Mouse (Mus musculus) testis, postnatal 14 days (tissue): ENCODE data around the gene Hsd11b2.

ENCODE experiments used
- DNase-seq: peaks from one replicate; pipeline ENCODE4 v3.0.0; 2021; ENCODE audit warnings: low spot score

The Hsd11b2 gene

DNA sequence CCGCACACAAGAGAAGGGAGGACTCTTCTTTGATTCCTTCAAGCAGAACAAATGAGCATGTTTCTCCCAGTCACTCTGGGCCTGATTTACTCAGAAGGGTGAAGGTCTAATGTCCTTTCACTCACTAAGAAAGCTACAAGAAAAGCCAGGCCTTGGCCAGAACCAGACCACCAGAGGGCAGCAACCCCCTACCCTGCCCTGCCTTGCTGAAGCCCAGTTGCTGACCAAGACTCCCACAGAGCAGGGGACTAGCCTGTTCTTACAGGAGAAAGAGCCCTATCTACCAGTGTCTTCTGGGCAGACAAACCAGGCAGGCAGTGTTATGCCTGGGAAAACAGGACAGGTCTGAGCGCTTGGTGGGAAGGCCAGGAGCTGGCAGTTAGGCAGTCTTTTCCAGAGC, 34.2 kb upstream of the Hsd11b2 start:
- DNase-seq = no peak

DNA sequence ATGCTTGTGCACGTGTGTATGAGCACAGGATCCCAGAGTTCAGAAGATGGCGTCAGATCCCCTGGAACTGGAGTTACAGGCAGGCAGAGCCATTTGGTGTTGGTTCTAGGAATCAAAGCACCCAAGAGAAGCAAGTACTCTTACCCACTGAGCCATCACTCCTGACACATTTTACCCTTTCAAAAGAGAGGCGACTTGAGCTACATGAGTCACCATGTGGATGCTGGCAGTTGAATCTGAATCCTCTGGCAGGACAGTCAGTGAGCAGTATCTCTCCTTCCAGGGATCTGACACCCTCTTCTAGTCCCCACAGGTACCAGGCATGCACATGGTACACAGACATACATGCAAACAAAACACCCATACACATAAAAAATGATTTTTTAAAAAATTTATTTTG, 30.5 kb upstream of the Hsd11b2 start:
- no peak for DNase-seq

DNA sequence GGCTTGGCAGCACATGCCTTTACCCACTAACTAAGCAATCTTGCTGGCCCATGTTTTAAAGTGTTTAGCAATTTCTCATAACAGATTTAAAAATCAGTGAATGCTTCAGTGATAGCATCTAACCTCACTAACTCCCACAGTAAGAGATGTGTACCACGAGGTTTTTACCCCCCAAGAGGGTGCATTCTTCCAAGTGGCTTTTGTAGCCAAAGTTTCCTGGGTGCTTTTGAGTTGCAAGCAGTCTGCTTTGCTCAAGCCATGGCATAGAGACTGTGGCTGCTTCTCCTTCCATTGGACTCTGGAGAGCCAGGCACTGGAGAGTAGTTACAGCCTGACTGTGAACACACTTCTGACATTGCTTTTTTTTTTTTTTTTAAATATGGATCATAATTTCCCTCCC, 29.3 kb upstream of the Hsd11b2 start:
- DNase-seq = no peak

DNA sequence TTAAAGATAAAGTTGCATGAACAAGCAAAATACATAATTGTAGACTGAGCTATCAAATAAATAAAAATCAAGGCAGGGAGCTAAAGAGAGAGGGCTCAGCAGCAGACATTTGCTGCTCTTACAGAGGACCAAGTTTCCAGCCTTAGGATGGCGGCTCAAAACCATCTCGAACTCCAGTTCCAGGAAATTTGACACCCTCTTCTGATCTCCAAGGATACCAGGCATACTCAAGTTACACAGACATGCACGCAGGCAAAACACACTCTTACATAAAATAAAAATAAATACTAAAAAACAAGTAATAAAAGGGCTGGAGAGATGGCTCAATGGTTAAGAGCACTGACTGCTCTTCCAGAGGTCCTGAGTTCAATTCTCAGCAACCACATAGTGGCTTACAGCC, 25.1 kb upstream of the Hsd11b2 start:
- DNase-seq = no peak

DNA sequence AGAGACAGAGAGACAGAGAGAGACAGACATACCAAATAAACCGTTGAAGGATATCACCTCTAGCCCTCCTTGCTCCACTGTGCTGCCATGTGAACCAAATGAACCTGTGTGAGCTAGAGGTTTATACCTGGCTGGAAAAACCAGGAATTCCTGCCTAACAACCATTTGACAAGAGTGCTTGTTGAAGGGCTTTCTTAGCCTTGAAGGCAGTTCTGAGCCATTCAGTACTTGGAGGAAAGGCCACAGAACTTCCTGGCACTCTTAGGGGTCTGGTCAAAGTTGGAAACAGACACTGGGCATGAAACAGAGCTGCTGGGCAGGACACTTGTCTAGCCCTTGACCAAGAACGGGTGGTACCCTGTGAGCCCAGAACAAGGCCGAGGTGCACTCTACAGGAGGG, 24.0 kb upstream of the Hsd11b2 start:
- no peak for DNase-seq

DNA sequence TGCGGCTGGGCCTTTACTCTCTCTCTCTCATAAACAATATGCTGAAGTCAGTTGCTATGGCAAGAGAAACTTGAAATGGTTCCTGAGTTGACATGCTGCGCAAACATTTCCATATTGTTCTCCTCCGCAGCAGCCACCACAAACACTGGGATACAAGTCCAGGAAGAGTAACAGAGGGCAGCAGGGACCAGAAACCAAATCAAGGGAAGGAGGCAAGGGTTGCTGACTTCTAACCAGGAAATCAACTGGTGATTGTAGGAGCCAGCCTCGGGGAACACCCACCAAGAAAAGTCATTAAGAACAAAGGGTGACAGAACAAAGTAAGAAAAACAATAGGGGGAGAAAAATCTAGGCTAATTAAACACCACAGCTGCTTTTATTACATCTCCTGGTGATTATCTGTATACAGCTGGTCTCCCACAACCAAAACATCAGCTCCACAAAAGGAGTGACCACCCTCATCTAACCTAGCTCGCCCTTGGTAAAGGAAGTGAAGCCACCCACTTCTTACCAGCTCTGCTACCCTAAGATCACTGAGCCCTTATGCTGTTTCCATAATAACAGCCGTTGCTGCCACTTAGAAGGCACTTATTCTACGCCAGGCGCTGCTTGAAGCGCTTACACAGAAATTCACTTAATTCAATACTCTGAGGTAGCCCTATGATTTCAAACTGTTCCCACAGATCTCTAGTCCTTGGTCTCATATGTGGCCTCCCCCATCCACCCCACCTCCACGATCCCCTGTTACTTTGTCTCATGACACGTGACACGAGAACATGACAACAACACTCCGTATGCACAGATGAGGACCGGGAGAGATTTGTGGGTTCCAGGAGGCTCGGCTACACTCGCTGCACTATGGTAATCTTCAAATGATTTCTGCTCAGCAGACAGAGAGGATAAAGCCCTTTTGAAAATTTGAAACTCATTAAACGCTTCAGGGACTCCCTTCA, 22.9 kb upstream of the Hsd11b2 start:
- no peak for DNase-seq

DNA sequence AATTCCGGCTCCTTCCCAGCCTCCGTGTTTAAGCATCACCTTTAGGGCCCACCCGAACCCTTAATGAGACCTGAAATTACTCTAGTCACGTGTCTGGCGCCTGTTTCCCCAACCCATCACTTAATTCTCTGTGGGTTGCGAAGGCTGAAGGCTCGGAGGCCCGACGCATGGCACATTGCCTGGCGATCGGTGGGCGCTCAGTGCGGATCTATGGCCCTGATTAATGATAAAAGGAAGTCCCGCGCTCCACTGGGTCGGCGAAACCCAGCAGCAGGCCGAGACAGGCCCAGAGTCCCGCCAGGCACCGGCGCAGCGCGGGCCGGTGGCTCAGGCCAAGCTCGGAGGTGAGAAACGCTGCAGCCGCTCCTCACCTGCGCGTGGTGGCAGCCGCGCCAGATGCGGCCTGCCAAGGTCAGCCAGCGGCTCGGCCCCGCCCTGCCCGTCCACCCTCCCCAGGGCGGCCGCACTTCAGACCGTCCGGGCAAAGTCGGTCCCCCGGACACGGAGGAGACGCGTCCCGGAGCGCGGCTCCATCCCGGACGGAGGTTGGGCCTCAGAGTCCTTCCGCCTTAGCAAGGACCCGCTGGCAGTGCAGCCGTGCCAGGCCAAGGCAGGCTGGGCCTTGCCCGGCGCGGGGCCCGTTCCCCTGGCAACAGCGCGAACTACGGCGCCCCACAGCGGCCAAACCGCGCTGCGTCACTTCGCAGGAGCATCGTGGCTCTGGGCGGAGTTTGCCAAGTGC, 21.9 kb upstream of the Hsd11b2 start, which contains the start of gene Zdhhc1:
Gene Zdhhc1, minus strand, starts transcription at position 464 of the 742 bp plus-strand sequence.
- DNase-seq = peak; percentile 92

DNA sequence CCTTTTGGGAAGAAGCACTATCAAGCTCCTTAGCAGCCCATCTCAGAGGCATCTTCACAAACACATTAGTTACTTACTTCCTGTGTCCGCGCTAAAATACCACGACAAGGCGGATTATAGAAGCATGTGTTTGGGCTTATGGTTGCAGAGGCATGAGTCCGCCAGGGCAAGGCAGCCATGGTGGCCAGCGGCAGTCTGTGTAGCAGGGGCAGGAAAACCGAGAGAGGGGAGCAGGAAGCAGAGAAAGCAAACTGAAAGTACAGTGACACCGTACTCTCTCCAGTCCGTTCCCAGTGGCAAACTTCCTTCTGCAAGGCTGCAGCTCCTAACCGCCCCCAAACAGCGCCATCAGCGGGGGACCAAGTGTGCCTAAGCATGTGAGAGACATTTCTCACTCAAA, 18.8 kb upstream of the Hsd11b2 start:
- DNase-seq = no peak

DNA sequence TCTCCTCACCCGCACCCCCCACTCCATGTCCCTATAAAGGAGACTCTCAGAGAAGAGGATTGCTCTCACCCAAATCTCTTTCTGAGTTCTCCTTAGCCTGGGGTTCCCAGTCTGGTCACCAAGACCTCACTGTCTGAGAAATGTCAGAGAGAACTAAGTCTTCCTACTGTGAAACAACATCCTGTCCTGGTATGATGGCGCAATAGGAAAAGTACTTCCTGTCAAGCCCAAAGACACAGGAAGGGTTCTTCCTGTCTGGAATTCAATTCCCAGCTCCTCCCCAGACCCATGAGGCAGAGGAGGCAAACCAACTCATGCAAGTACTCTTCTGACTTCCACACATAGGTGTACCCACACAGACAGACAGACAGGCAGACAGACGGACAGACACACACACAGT, 13.9 kb upstream of the Hsd11b2 start:
- no peak for DNase-seq

DNA sequence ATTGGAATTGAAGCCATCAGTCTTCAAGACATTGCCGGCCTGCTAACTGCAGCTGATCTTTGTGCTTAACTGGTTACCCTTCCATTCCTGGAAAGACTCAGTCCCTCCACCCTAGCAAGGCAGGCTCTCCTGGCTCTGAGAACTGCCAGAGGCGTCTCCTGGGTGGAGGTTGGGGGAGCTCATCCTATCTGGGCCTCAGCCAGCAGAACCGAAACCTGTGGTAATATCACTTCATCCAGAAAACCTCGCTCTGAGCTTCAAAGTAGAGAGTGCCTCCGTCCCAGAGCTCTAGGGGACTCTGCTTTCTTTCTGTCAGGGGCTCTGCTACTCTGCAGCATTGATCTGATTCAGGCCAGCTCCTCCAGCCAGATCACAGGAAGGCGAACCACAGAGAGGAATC, 11.6 kb upstream of the Hsd11b2 start:
- no peak for DNase-seq

DNA sequence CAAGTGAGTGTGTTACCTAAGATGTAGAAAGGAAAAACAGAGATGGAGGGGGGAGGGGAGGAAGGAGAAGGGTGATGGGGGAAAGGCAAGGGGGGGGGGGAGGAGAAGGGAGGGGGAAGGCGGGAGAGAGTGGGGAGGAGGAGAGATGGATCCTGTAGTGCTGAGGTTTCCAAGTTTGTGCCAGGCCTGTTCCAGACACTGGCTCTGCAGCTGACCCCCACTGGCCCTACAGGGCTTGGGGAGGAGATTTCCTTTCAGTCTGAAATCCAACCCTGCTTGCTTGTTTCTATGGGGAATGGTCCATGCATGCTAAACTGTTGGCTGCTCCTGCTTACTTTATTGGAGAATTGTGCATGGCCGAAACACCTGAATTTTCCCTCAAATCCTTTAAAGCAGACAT, 9.8 kb upstream of the Hsd11b2 start:
- no peak for DNase-seq

DNA sequence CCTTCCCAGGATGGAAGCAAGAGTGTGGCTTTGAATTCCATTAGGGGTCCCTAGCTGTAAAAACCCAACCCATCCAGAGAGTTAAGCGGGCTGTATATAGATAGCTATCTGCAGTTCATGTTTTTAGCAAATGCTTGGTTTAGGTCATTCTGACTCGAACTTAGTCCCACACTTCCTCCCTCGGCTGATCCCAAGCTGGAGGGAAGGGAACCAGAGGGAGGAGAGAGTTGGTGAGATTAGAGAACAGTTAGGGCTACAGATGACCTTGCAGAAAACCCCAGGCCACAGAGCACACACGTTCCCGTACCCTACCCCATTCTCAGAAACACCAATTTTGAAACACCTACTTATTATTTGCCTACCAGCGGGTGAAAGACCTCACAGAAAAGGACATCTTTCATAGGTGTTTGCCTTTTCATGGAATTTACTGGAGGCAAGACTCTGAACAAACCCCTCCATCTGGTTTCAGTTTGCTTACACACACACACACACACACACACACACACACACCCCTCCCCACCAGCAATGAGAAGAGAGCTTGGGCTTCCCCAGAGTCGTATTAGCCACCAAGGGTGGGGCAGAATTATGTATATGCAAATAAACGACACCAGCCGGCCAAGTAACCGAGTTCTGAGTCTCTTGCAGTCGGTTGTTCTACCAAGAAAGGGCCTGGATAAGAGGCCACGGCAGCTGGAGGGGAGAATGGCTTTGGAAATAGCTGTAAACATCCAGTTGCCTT, 8.4 kb upstream of the Hsd11b2 start:
- DNase-seq = no peak

DNA sequence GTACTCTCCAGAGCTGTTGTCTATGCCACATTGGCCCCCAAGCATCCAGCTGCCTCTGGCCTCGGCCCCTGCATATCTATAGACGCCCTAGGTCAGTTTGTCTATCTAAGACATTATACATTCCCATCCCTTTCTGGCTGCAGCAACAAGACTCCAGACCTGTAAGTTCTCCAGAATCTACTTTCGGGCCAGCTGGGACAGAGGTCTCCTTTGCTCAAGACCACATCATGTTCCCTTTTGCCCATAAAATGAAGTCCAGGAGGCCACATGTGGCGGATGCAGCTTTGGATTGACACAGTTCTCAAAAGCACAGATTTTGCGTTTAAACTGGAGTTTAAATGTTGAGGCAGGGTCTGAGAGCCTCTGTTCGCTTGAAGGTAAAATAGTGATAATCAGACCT, 4.4 kb upstream of the Hsd11b2 start:
- no peak for DNase-seq

DNA sequence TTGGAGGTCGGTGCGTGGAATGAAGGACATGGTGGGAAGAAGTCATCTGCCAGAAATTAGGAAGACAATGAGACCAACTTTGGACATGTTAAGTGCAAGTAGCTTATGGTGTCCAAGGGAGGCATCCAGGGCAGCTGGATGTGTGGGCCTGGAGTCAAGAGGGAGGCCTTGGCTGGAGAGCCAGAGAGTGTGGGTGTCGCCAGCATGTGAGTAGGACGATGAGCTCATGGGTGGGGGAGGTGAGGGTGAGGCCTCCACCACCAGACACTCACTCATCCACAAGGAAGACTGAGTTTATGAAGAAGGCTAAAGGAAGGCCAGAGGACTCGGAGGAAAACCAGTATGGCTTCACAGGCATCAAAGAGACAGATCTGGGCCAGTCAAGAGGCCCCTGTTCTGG, 3.9 kb upstream of the Hsd11b2 start:
- peak; percentile 54 for DNase-seq

DNA sequence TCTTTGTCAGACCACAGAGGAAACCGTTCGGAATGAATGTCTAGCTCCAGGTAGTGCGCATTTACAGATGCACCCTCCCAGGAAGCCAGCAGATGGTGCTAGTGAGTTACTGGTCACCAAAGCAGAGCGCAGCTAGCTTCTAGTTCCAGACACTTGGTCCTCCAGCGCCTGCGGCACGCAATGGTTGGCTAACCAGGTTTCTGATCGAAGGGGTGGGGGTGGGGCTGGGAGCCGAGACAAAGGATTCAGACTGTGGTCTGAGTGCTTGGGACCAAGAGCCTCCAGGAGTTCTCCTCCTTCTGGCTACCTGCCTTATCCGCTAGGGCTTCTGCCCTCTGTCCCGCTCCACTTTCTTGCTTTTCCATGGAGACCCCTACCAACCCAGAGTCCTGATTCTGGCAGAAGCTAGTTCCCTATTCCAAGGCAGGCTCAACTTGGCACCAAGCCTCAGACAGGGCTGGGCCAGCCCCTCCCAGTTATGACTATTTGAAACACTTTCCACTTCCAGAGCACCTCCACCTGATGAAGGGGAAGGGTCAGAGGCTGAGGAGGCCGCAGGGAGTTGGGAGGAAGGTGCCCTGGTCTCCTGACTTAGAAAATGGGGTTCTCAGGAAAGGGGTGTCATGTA, 2.4 kb upstream of the Hsd11b2 start:
- peak; percentile 60 for DNase-seq

DNA sequence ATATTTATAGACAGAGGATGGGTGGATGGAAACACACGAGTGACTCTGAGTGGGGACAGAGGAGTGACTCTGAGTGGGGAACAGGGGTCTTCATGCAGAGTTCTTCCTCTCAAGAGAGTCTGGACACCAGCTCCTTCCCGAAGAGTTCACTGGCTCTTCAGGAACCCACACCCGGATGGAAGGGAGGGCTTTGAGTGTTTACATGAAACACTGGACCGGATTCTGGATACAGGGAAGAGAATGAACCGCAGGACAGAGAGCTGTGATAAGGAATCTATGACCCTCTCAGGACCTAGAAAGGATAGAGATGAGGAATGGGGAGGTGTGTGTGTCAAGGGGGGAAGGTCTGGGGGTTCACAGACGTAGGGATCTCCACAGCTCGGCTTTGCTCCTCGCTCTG, 1.2 kb upstream of the Hsd11b2 start:
- no peak for DNase-seq

DNA sequence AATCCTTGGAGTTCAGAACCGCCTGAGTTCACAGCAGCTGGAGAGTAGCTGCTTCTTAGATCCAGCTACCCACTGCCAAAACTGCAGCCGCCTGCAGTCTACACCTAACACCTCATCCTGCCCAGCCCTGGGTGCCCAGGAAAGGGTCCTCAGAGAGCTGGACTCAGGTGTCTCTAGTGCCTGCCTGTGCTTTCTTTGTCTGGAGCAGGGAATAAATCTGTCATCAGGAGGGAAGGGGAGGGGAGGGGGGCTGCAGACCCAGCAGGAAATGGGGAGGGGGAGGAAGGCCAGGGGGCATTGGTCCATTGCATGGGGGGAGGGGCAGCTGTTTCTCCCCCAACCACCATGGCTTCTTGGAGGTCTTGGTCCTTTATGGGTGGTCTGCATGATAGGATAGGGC, 1.0 kb downstream of the Hsd11b2 start:
- no peak for DNase-seq

DNA sequence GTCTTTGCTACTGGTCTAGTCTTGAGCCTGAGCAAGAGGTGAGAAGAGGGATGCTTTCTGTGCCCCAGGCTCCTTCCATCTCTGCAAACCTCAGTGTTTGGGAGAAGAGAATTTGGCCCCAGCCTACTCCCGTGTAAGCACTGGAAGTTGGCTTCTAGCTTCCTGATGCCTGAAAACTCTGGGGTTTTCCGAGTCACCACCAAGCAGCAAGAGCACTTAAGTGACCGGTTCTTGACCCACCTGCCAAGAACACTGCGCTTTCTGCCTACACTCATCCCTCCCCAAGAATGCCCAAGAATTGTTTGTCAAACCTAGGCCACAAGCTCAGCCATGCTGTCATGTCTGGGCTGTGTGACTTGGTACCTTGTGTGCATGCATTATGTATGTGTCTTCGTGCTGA, 2.0 kb downstream of the Hsd11b2 start:
- DNase-seq = no peak

DNA sequence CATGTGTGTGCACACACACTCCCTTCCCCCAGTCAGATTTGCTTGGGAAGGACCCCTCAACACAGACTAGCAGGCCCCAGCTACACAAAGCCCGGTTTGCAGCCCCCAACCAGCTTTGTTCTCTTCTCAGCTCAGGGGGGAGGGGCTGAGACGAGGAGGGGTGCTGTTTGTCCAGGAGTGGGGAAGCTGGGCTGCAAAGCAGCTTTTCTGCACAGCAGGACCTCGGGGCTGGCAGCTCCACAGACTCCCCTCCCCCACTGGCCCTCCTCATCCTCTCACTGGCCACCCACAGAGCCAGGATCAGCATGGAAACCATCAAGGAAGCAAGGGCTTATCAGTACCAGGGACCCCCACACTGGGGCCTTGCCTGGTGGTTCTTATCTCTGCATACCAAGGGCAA, 2.5 kb downstream of the Hsd11b2 start:
- no peak for DNase-seq

DNA sequence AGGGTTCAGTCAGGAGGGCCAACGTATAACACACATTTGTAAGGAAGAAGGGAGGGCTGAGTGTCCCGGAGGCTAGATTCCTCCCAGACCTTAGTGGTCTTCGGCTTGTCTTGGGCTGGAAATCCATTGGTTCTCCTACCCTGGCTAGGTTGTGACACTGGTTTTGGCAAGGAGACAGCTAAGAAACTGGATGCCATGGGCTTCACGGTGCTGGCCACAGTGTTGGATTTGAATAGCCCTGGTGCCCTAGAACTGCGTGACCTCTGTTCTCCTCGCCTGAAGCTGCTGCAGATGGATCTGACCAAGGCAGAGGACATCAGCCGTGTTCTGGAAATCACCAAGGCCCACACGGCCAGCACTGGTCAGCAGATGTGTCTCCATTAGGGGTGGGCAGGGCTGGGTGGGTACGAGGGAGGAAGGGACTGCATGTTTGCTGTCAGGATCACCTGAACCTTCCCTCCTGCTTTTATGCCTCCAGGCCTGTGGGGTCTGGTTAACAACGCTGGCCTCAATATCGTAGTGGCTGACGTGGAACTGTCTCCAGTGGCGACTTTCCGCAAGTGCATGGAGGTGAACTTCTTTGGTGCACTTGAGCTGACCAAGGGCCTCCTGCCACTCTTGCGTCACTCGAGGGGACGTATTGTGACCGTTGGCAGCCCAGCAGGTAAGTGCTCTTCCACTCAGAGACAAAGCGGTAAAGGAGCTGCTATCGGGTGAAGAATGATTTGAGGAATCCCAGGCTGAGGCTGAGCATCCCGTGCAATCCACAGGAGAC, 3.6 kb downstream of the Hsd11b2 start:
- no peak for DNase-seq

DNA sequence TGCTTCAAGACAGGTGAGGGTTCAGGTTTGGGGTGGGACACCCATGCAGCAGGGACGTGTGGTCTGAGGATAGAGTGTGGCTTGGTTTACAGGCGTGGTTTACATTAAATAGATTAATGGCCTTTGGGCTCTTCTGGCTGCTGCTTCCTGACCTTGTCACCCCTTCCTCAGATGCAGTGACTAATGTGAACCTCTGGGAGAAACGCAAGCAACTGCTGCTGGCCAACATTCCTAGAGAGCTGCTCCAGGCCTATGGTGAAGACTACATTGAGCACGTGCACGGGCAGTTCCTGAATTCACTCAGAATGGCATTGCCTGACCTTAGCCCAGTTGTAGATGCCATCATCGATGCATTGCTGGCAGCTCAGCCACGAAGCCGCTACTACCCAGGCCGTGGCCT, 4.3 kb downstream of the Hsd11b2 start:
- DNase-seq = no peak
